Mouse (Mus musculus): Measurements from ENCODE around the gene Tapbp. TPM values are rescaled to one million over a fixed set of nuclear protein-coding genes. Genes with fewer than 3 reads are reported as not detected.
A peak's percentile ranks its signal among the peaks of the same experiment; 100 is the strongest.
"Not testable (repeated sequence)": the region's sequence is repeated elsewhere in the genome, so short reads cannot be mapped to it uniquely, and the experiment has no call there.

Gene Tapbp
- polyA plus RNA-seq, 1 experiment = 106 TPM

GRCm38 (mm10) chr17:33948905-33949537, 33.3 kb downstream of the Tapbp start:
- TF ChIP-seq CTCF (conservative IDR thresholded peaks at IDR 0.05; ENCODE audit: insufficient read depth, insufficient read length, low read depth, low read length) (no peak), POLR2A (IDR thresholded peaks at IDR 0.05; ENCODE audit: low read depth, low read length) (no peak)
- H3K27me3 ChIP-seq (replicated peaks; ENCODE audit: control insufficient read depth, insufficient read depth, low read length) = no peaks in the 10 kb centered on the region
- WGBS = 73% methylated on average over 19 of the region's 19 CpGs
- no peaks in the 10 kb centered on the region for H3K36me3 ChIP-seq (ENCODE audit: control insufficient read depth, insufficient read depth, low read length)
- no peak overlapping the region for H3K4me3 ChIP-seq (ENCODE audit: insufficient read depth, low read depth, low read length)
- no peak overlapping the region for H3K27ac ChIP-seq (ENCODE audit: insufficient read depth, low read depth, low read length)
- DNase-seq = no peak
- peaks cover 5% of the 10 kb centered on the region; the same call in 1 of the 2 replicates for H3K4me1 ChIP-seq (ENCODE audit: control insufficient read depth, insufficient read depth, low read length)

GRCm38 (mm10) chr17:33950131-33950625, 34.5 kb downstream of the Tapbp start:
- Histone ChIP-seq H3K27ac (ENCODE audit: insufficient read depth, low read depth, low read length) (no peak overlapping the region), H3K27me3 (replicated peaks; ENCODE audit: control insufficient read depth, insufficient read depth, low read length) (no peaks in the 10 kb centered on the region), H3K36me3 (ENCODE audit: control insufficient read depth, insufficient read depth, low read length) (no peaks in the 10 kb centered on the region), H3K4me3 (ENCODE audit: insufficient read depth, low read depth, low read length) (no peak overlapping the region), H3K4me1 (ENCODE audit: control insufficient read depth, insufficient read depth, low read length) (peaks cover 12% of the 10 kb centered on the region; the same call in 1 of the 2 replicates)
- 74% methylated on average over 10 of the region's 10 CpGs for WGBS
- no peak for DNase-seq
- TF ChIP-seq CTCF (conservative IDR thresholded peaks at IDR 0.05; ENCODE audit: insufficient read depth, insufficient read length, low read depth, low read length) (no peak), POLR2A (IDR thresholded peaks at IDR 0.05; ENCODE audit: low read depth, low read length) (no peak)

DNA sequence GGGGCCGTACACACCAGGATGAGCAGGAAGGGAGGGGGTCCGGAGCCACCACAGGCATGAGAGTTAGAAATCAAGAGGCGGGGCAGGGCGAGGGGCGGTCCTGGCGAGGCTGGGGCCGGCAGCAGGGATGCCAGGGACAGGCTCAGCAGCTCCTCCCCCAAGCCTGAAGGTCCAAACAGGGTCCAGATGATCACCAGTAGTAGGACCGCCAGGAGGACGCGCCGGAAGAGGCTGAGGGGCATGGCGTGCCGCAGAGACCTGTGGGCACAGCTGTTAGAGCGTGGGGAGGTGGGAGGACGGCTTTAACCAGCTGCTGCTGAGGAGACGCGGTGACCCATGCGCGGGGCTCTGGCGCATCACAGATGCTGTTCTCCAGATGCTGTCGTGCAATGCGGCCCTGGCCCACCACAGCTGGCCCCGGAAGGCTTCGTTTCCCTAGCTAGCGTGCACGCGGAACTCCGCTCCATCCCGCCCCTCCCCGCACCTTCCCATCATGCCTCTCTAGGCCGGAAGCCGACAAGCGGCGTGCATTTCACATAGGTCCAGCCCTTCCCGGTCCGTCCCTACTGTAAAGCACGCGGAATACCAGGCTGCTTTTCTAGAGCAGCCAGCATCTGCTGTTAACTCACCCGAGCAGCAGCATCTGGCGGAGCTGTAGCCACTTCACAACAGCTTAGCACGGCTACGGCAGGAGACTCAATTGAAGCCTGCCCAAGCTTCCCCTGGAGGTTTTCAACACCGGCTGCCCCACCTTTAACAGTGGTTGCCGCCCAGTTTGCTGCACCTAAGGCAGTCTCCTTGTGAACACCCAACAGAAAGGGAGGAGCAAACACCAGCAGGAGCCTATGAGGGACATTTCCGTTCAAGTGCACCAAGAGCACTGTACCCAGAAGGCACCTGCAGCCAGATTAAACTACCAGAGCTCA, 35.6 kb downstream of the Tapbp start, which contains the start of gene B3galt4:
B3galt4 (minus strand) TSS at position 468 of the 926 bp plus-strand sequence.
- Histone ChIP-seq H3K4me1 (ENCODE audit: control insufficient read depth, insufficient read depth, low read length) (peaks cover 13% of the 10 kb centered on the region; the same call in 1 of the 2 replicates), H3K27me3 (replicated peaks; ENCODE audit: control insufficient read depth, insufficient read depth, low read length) (no peaks in the 10 kb centered on the region), H3K27ac (ENCODE audit: insufficient read depth, low read depth, low read length) (peak within 1 kb of the TSS; percentile 30; the same call in 1 of the 2 replicates), H3K4me3 (ENCODE audit: insufficient read depth, low read depth, low read length) (peak within 1 kb of the TSS; percentile 62), H3K36me3 (ENCODE audit: control insufficient read depth, insufficient read depth, low read length) (no peaks in the 10 kb centered on the region)
- WGBS = 2% methylated on average over 45 of the region's 45 CpGs
- peak; percentile 76 for DNase-seq
- TF ChIP-seq POLR2A (IDR thresholded peaks at IDR 0.05; ENCODE audit: low read depth, low read length) = peak; percentile 65
- TF ChIP-seq CTCF (conservative IDR thresholded peaks at IDR 0.05; ENCODE audit: insufficient read depth, insufficient read length, low read depth, low read length) = no peak

GRCm38 (mm10) chr17:33952015-33952414, 36.3 kb downstream of the Tapbp start:
- DNase-seq; H3K4me3 ChIP-seq (ENCODE audit: insufficient read depth, low read depth, low read length); H3K36me3 ChIP-seq (ENCODE audit: control insufficient read depth, insufficient read depth, low read length); H3K27me3 ChIP-seq (replicated peaks; ENCODE audit: control insufficient read depth, insufficient read depth, low read length); H3K27ac ChIP-seq (ENCODE audit: insufficient read depth, low read depth, low read length): not testable (repeated sequence)
- 70% methylated on average over 13 of the region's 13 CpGs for WGBS
- peaks cover 16% of the 10 kb centered on the region; the same call in 1 of the 2 replicates for H3K4me1 ChIP-seq (ENCODE audit: control insufficient read depth, insufficient read depth, low read length)

GRCm38 (mm10) chr17:33952879-33953278, 37.2 kb downstream of the Tapbp start:
- Histone ChIP-seq H3K4me3 (ENCODE audit: insufficient read depth, low read depth, low read length) (no peak overlapping the region), H3K36me3 (ENCODE audit: control insufficient read depth, insufficient read depth, low read length) (no peaks in the 10 kb centered on the region), H3K4me1 (ENCODE audit: control insufficient read depth, insufficient read depth, low read length) (peaks cover 16% of the 10 kb centered on the region; the same call in 1 of the 2 replicates), H3K27me3 (replicated peaks; ENCODE audit: control insufficient read depth, insufficient read depth, low read length) (no peaks in the 10 kb centered on the region), H3K27ac (ENCODE audit: insufficient read depth, low read depth, low read length) (no peak overlapping the region)
- whole genome bisulfite sequencing = 76% methylated on average over 4 of the region's 4 CpGs
- no peak for TF ChIP-seq POLR2A (IDR thresholded peaks at IDR 0.05; ENCODE audit: low read depth, low read length)
- TF ChIP-seq CTCF (conservative IDR thresholded peaks at IDR 0.05; ENCODE audit: insufficient read depth, insufficient read length, low read depth, low read length) = no peak
- no peak for DNase-seq

DNA sequence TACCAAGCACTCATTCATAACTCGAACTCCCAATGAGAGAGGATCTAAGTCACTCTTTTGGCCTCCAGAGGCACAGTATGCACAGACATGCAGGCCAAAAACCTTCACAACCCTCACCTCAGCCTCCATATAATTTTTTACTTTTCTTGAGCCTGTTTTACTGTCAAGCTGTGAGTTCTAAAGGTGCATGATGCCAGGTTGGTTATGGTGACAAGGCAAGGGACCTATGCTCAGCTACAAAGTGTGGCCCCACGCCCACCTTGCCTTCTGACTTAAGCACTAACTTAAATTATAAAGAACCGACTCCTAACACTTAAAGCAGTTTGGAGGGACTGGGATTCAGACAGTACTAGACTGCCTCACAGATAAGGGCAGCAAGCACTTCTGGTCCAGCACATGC, 37.6 kb downstream of the Tapbp start:
- no peak overlapping the region for H3K4me3 ChIP-seq (ENCODE audit: insufficient read depth, low read depth, low read length)
- no peak for DNase-seq
- 69% methylated on average over 3 of the region's 3 CpGs for WGBS
- no peaks in the 10 kb centered on the region for H3K36me3 ChIP-seq (ENCODE audit: control insufficient read depth, insufficient read depth, low read length)
- no peak for TF ChIP-seq POLR2A (IDR thresholded peaks at IDR 0.05; ENCODE audit: low read depth, low read length)
- no peak for TF ChIP-seq CTCF (conservative IDR thresholded peaks at IDR 0.05; ENCODE audit: insufficient read depth, insufficient read length, low read depth, low read length)
- no peak overlapping the region for H3K27ac ChIP-seq (ENCODE audit: insufficient read depth, low read depth, low read length)
- H3K27me3 ChIP-seq (replicated peaks; ENCODE audit: control insufficient read depth, insufficient read depth, low read length) = no peaks in the 10 kb centered on the region
- H3K4me1 ChIP-seq (ENCODE audit: control insufficient read depth, insufficient read depth, low read length) = peaks cover 16% of the 10 kb centered on the region; the same call in 1 of the 2 replicates

Measured in kidney, adult 2 months (tissue).